Mouse (Mus musculus) thymus, postnatal 36 days (tissue): ENCODE data around the gene Galk1.

Experiments used
- DNase-seq, 2 experiments: peaks; one replicate each; pipeline ENCODE4 v3.0.0; 2022; ENCODE audit warnings: mixed read lengths in 2 of 2

Galk1 gene

GRCm38 (mm10) chr11:116012262-116012947 is at the start of gene Galk1:
TSS of gene Galk1 (minus strand) at chr11:116012719.
- DNase-seq = peak; percentile 96 to 99

- no peak for DNase-seq
Measured at GRCm38 (mm10) chr11:116061641-116062415, 49.3 kb upstream of the Galk1 start.

DNA sequence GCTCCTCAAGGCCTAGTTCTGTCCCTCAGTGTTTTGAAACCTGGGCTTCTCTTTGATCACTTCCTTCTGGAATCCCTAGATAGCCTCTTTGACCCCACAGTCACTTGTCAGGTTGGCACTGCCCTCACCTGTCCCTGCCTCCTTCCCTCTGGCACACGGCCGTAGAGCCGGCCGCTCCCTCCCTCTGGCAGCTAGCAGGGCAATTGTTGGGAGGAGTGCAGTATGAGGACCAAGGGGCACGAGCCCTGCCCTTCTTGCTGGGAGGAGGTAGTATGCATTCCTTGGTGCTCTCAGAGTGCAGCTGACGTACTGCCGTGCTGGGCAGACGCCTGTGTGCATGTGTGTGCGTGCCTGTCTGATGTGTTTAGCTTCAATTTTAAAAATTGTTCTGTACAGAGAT is 48.1 kb upstream of the Galk1 start:
- DNase-seq = no peak

GRCm38 (mm10) chr11:116059691-116060025 is 47.1 kb upstream of the Galk1 start:
- no peak for DNase-seq

DNA sequence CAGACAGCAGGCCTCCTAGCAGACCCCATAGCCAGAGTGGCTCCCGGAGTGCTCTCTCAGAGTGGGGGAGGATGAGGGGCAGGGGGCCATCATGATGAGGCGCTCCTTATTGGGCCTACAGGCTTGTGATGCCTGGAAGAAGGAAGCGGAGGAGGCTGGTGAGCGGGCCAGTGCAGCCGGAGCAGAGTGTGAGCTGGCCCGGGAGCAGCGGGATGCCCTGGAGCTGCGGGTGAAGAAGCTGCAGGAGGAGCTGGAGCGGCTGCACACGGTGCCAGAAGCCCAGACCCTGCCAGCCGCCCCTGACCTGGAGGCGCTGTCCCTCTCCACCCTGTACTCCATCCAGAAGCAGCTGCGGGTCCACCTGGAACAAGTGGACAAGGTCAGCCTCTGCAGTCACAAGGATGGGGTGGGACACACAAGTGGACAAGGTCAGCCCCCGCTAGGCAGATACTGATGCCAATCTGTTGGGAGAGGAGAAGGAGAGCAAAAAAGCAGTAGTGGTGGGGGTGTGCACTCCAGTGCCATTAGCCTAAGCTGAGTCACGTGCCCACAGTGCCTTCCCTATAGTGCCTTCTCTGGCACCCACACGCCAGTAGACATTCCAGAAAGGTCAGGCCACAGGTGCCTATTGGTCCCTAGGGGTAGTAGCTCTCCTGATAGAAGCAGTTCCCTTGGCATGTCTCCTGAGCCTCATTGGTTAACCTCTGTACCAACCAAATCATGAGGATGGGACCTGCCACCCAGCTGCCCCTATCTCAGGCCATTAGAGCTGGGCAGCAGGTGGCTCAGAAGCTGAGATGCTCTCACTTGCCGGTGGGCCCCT is 46.6 kb upstream of the Galk1 start:
- no peak for DNase-seq

DNA sequence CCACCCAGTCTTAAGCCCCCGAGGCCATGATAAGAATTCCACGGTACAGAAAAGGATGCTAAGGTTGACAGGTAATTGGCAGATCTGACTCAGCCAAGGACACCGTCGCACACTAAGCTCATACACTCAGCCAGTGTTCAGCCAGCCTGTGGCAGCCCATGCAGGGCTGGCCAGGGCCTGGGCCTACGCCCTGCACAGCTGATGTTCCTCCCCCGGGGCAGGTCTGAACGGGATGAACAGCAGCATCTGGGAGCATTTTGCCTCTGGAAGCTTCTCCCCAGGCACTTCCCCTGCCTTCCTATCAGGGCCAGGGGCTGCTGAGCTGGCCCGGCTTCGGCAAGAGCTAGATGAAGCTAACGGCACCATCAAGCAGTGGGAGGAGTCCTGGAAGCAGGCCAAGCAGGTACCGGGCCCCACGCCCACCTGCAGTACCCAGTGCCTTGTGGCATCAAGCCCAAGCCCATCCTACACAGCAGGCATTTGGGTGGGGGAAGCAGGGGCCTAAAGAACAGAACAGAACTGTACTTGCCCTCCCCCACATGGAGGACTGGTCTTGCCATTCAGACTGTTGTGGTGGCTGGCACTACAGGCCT is 45.6 kb upstream of the Galk1 start:
- no peak for DNase-seq

DNA sequence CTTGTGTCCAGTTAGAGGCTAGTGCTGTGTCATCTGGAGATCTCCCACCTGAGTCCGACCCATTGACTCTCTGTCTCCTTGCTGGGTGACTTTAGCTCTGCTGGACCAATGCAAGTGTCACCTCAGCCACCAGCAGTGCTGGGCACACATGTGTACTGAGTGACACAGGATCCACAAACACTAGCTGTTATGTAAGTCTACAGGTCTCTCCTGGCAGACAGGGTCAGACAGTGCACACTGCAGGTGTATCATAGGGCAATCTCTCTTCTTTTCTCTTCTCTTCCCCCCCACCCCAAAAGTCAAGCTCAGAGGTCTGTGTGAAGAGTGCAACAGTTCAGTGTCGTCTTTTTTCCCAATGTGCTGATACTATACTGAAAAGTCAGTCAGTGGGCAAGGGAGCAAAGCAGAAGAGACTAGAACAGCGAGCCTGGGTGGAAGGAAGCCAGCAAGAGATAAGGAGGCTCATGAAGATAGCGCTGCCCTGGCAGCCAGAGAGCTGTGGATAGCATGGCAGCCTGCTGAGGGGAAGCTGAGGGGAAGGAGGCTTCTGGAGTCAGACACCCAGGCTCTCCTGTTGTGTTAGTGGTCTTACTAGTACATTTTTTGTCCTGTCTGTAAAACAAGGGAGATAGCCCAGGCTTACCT is 44.8 kb upstream of the Galk1 start:
- no peak for DNase-seq

- no peak for DNase-seq
Measured at GRCm38 (mm10) chr11:116055873-116056272, 43.4 kb upstream of the Galk1 start.

DNA sequence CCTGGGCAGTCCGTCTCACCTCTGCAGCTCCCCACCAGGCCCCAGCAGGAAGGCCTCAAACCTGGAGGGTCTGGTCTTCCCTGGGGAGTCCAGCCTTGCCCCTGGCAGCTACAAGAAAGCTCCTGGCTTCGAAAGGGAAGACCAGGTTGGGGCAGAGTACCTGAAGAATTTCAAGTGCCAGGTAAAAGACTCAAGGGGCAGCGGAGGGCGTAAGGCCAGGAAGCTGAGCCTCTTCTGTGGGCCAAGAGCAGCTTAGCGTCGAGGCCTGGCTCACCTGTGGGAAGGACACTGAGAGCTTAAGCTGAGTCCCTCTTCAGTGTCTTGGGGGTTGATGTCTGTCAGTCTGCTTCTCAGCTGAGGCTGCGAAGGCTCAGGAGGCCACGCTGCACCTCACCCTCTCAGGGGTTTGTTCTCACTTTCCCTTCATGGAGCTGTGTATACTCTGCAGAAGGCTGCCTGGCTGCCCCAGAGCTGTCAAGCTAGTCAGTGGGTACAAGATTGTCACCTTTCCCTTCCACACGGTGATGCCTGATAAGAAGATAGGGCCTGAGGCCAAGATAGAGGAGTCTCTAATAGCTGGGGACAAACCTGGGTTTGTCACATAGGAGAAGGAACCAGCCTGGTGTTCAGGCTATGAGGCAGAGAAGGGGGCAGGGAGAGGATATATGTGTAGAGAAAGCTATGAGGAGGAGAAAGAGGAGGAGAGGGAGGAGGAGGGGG is 41.2 kb upstream of the Galk1 start:
- DNase-seq = no peak

- DNase-seq = no peak
Measured at GRCm38 (mm10) chr11:116050196-116050595, 37.7 kb upstream of the Galk1 start.

GRCm38 (mm10) chr11:116049610-116050009 is 37.1 kb upstream of the Galk1 start:
- no peak for DNase-seq

DNA sequence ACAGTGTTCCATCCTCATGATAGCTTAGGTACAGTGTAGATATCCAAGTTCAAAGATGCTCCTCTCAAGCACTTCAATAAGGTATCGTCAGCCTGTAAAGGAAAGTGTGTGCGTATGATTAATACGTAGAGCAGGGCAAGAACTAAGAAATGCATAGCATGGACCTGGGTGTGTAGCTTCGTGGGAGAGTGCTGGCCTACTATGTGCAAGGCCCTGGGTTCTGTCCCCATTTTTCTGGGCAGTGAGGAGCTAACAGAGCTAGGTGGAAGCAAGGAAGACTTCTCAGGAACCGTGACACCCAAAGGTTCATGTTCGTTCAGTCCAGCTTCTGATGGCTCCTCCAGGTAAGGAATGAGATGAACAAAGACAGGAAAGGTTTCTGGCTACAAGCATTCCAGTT is 32.7 kb upstream of the Galk1 start:
- no peak for DNase-seq

DNA sequence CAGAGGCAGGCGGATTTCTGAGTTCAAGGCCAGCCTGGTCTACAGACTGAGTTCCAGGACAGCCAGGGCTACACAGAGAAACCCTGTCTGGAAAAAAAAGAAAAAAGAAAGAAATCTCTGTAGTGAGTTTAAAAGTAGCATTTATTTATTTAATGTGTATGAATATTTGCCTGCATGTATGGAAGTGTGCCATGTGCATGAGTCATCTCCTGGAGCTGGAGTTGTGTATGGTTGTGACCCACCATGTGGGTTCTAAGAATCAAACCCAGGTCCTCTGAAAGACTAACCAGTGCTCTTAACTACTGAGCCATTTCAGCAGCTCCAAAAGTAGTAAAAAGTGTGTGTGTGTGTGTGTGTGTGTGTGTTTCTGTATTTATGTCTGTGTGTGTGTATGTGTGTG is 30.8 kb upstream of the Galk1 start:
- DNase-seq = no peak

DNA sequence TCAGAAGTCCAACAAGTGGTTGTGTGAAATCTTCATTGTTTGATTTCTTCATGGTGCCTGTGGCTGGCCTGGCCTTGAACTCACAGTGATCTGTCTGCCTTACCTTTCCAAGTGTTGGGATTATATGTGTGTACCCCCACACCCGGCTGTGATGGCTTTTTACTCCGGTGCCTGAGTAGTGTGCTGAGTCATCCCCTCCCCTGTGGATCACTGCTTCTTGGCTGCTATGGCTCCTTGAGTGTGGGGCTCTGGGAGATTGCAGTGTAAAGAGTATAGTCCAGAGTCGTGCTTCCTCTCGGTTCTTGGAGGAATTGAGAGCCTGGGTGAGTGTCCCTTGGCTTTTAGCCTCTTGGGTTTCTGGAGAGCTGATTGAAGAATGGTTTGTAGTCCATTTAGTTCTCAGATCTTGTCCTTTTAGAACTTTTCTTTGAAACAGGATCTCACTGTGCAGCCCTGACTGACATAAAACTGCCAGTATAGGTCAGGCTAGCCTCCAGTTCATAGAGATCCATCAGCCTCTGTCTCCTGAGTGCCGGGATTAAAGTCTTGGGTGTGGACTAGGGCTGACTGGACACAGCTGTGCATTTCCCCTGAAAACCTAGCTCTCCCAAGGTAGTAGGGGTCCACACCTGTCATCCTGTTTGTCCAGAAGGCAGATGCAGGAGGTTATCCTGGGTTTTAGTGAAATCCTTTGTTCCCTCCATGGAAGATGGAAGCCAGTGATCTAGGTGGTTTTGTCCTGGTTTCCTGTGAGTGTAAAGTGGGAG is 30.0 kb upstream of the Galk1 start:
- no peak for DNase-seq

DNA sequence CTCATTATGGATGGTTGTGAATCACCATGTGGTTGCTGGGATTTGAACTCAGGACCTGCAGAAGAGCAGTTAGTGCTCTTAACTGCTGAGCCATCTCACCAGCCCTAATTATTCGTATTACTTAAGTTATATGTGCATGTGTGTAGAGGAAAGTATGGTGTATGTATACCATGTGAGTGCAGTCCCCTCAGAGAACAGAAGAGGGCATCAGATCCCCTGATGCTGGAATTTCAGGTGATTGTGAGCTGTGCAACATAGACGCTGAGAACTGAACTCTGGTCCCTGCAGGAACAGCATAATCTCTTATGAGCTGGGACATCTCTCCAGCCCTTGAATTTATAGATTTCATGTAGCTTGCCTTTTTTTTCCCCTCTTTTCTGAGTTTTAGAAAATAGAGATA is 29.3 kb upstream of the Galk1 start:
- DNase-seq = no peak

- no peak for DNase-seq
Measured at GRCm38 (mm10) chr11:116040593-116040992, 28.1 kb upstream of the Galk1 start.

GRCm38 (mm10) chr11:116037826-116038225 is 25.3 kb upstream of the Galk1 start:
- no peak for DNase-seq

DNA sequence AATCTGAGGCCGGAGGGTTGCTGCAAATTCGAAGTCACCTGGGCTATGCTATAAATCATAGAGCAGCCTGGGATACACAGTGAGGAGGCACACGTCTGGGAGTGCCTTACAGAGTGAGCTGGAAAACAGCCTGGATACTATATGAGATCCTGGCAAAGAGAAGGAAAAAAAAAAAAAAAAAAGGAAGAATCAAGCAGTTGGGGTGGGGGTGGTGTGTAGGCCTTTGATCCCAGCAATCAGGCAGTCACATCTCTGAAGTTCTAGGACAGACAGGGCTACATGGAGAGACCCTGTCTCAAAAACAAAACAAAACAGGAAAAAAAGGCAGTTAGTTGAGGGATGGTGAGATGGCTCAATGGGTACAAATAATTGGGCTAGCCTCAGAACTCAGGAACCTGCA is 24.2 kb upstream of the Galk1 start:
- DNase-seq = no peak

DNA sequence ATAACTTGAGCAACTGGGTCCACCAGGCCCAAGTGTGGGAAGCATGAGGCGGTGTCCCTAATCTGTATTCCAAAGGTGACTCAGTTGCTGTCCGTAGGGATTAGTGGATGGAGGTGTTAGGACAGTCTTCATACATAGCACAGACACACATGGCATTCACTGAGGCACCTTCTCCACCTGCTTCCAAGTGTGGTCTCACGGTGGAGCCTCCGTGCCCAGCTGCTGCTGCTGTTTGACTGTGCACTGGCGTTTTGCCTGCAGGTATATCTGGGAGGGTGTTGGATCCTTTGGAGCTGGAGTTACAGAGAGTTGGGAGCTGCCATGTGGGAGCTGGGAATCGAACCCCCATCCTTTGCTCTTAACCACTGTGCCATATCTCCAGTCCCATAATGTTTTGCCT is 22.1 kb upstream of the Galk1 start:
- DNase-seq = no peak

- DNase-seq = peak in 1 of 2 experiments; percentile 42
Measured at GRCm38 (mm10) chr11:116030898-116031845, 18.7 kb upstream of the Galk1 start.
